ENCODE assay signal across 12 mouse cellular contexts in the genomic region with DNA sequence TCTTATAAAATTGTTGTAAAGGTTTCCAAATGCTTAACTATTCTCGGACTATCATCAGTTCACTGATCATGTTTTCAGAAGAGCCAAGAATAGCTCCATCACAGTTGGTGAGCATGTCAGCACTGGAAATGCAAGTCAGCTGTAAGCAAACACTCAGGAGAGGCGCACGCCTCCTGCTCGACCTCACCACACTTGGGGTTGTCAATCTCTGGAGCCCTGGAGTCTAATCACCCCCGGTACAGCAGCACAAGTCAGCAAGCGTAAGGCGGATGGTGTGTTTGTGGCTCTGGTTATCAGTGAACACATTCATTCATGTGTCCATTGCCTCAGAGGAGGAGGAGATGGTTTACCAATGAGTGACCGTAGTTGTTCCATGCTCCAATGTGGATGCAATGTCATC. TPM values are rescaled to one million over a fixed set of nuclear protein-coding genes. Genes with fewer than 3 reads are reported as not detected.
A peak's percentile ranks its signal among the peaks of the same experiment; 100 is the strongest.
DNase-seq lines count a peak whose midpoint lies in the region; ATAC-seq and TF ChIP-seq lines count a peak whose summit lies in the region.
"Had no signal": no experiment of that assay in that cellular context is flagged by ENCODE, and none has a peak within 500 bp of the region (broad histone marks: within the 10 kb centered on the region; RNA-seq: fewer than 3 reads in every experiment).

No protein-coding gene starts in this region.

- WGBS in heart, embryonic 14.5 days: 29% methylated on average over 8 of the region's 8 CpGs
- WGBS in liver, embryonic 14.5 days (ENCODE audit: insufficient replicate concordance): 33% methylated on average over 8 of the region's 8 CpGs

- no peak for TF ChIP-seq CTCF in gastrocnemius, adult 2 months (IDR thresholded peaks at IDR 0.05)
- TF ChIP-seq CTCF in liver, embryonic 14.5 days (IDR thresholded peaks at IDR 0.05; ENCODE audit: low read depth): no peak

- no peak overlapping the region for H3K4me2 ChIP-seq in heart, embryonic 14.5 days (ENCODE audit: low read length)
- no peak overlapping the region for H3K4me2 ChIP-seq in liver, embryonic 14.5 days (ENCODE audit: low read depth)
- H3K4me2 ChIP-seq: embryonic facial prominence, embryonic 15.5 days had no signal

- peaks cover 64% of the 10 kb centered on the region for H3K36me3 ChIP-seq in heart, embryonic 14.5 days (ENCODE audit: control insufficient read depth, insufficient read depth, low read length)
- no peaks in the 10 kb centered on the region; the same call in 1 of the 2 replicates for H3K36me3 ChIP-seq in liver, embryonic 14.5 days (replicated peaks; ENCODE audit: control insufficient read depth, insufficient read depth, low read depth)

- peaks cover 9% of the 10 kb centered on the region for H3K9me3 ChIP-seq in heart, embryonic 14.5 days (ENCODE audit: control insufficient read depth, low read length)
- no peaks in the 10 kb centered on the region for H3K9me3 ChIP-seq in liver, embryonic 14.5 days (ENCODE audit: control insufficient read depth, low read length)
- H3K9me3 ChIP-seq: embryonic facial prominence, embryonic 15.5 days had no signal

- no peaks in the 10 kb centered on the region for H3K27me3 ChIP-seq in heart, embryonic 14.5 days (ENCODE audit: control insufficient read depth, insufficient read depth, low read length)
- no peaks in the 10 kb centered on the region for H3K27me3 ChIP-seq in liver, embryonic 14.5 days (ENCODE audit: control insufficient read depth, insufficient read depth, low read length)
- H3K27me3 ChIP-seq: embryonic facial prominence, embryonic 15.5 days had no signal

- peak; percentile 32 for DNase-seq in c-Kit-positive CD71-positive TER-119-negative erythroid progenitor cells, embryonic 14.5 days (ENCODE audit: low read depth)
- DNase-seq in gastrocnemius, adult 2 months: peak; percentile 84
- peak; percentile 31 to 54 (median 45) for DNase-seq in liver, embryonic 14.5 days (ENCODE audit: low read depth in 3 of 3, low spot score in 3 of 3)
- DNase-seq in right cerebral cortex, postnatal 4 days: no peak
- no peak for DNase-seq in thymus, postnatal 36 days
- DNase-seq in kidney, postnatal 4 days: no peak
- DNase-seq: cerebellum, adult 9-10 months; kidney, adult 2 months had no signal

- H3K4me3 ChIP-seq in gastrocnemius, adult 2 months: no peak overlapping the region
- H3K4me3 ChIP-seq in heart, embryonic 14.5 days (ENCODE audit: control insufficient read depth in 1 of 2, insufficient read depth in 1 of 2, low read depth in 1 of 2, low read length in 2 of 2): no peak overlapping the region
- no peak overlapping the region for H3K4me3 ChIP-seq in liver, embryonic 14.5 days (ENCODE audit: insufficient read depth in 1 of 2, low read depth in 2 of 2, low read length in 2 of 2)
- H3K4me3 ChIP-seq: embryonic facial prominence, embryonic 15.5 days had no signal

- ATAC-seq in heart, embryonic 14.5 days (ENCODE audit: insufficient number of reproducible peaks, insufficient read depth, low FRiP score, low read depth): no peak
- ATAC-seq in liver, embryonic 14.5 days (ENCODE audit: insufficient read depth): peak; percentile 92
- ATAC-seq: forebrain, embryonic 16.5 days had no signal

- intact Hi-C loops in gastrocnemius, adult 2 months (cut with DNase I): no loop called here

- H3K4me1 ChIP-seq in heart, embryonic 14.5 days (ENCODE audit: control insufficient read depth in 2 of 2, insufficient read depth in 2 of 2, low read length in 2 of 2): peaks cover 3 to 15% of the 10 kb centered on the region in 2 experiments
- 0 out of 4 replicates have a peak, but pooled peaks cover 0 to 4% of the 10 kb centered on the region in 2 experiments for H3K4me1 ChIP-seq in liver, embryonic 14.5 days (replicated peaks; ENCODE audit: control insufficient read depth in 2 of 2, insufficient read depth in 2 of 2, low read length in 1 of 2)
- H3K4me1 ChIP-seq: embryonic facial prominence, embryonic 15.5 days had no signal

- TF ChIP-seq EP300 in liver, embryonic 14.5 days (IDR thresholded peaks at IDR 0.05; ENCODE audit: low read depth): peak; percentile 48

- peak overlapping the region; percentile 92 for H3K27ac ChIP-seq in gastrocnemius, adult 2 months
- H3K27ac ChIP-seq in heart, embryonic 14.5 days (replicated peaks in 1 of 2; ENCODE audit: control insufficient read depth in 1 of 2, insufficient read depth in 1 of 2, low read depth in 2 of 2, low read length in 2 of 2): 0 out of 4 replicates have a peak overlapping the region, but pooled peaks have one; percentile 9 to 44
- no peak overlapping the region for H3K27ac ChIP-seq in liver, embryonic 14.5 days
- H3K27ac ChIP-seq: embryonic facial prominence, embryonic 15.5 days; macrophage had no signal

- H3K9ac ChIP-seq in heart, embryonic 14.5 days (ENCODE audit: low read length): no peak overlapping the region
- no peak overlapping the region for H3K9ac ChIP-seq in liver, embryonic 14.5 days (replicated peaks)
- H3K9ac ChIP-seq: embryonic facial prominence, embryonic 15.5 days had no signal

RNA-seq across cellular contexts. Expression of gene Nudt15, which starts 51.7 kb away (rescaled TPM):
- 1 to 10 TPM; 6.7 to 7.2 TPM for total RNA-seq in gastrocnemius, adult 2 months (2021)
- 4.6 and 5.7 TPM in 2 replicates for polyA plus RNA-seq in heart, embryonic 14.5 days (2014; fragmentation: Nextera tagmentation; extraction: Ambion mirVana)
- polyA plus RNA-seq in liver, embryonic 14.5 days (2012; rRNA removed): 1.1 and 1.4 TPM in 2 replicates
- 2.9 and 3.4 TPM in 2 replicates for polyA plus RNA-seq in liver, embryonic 14.5 days (2014; fragmentation: Nextera tagmentation; extraction: Ambion mirVana)

Comparison
In these comparisons a context has a peak if more than half of its experiments do, and no peak if none do; other contexts are left out.
1. DNase-seq: peak in c-Kit-positive CD71-positive TER-119-negative erythroid progenitor cells, embryonic 14.5 days (single experiment), gastrocnemius, adult 2 months (single experiment) and liver, embryonic 14.5 days (3 of 3); none in right cerebral cortex, postnatal 4 days (single experiment), thymus, postnatal 36 days (0 of 2) and kidney, postnatal 4 days (0 of 2).